Mouse (Mus musculus) intestine, embryonic 14.5 days (tissue): Measurements from ENCODE around the gene Galnt10. TPM values are rescaled to one million over a fixed set of nuclear protein-coding genes. Genes with fewer than 3 reads are reported as not detected.

Experiments
- ATAC-seq: fragments of 200-750 bp; cut with Nextera tagmentation; replicated peaks from 2 replicates; pipeline ENCODE4 v1.8.0; 2017; ENCODE audit warnings: low read depth, moderate number of reproducible peaks, moderate TSS enrichment, moderate library complexity; ENCODE audit not compliant: low FRiP score, low TSS enrichment
- DNase-seq: peaks from one replicate; pipeline ENCODE4 v3.0.0-alpha.2; 2018; ENCODE audit warnings: low spot score
- H3K27ac ChIP-seq: fragments of 300-500 bp; sonication (generic); 2 replicates; pipeline ENCODE4 v1.5.1; 2014; ENCODE audit warnings: low read depth, mild to moderate bottlenecking, control low read depth
- H3K27me3 ChIP-seq: fragments of 300-500 bp; sonication (generic); replicated peaks from 2 replicates; pipeline ENCODE4 v1.6.1; 2014; ENCODE audit warnings: low read length, control low read depth; ENCODE audit not compliant: control insufficient read depth, insufficient read depth
- H3K36me3 ChIP-seq: fragments of 300-500 bp; sonication (generic); 2 replicates; pipeline ENCODE4 v1.6.1; 2014; ENCODE audit warnings: low read length, control low read depth; ENCODE audit not compliant: control insufficient read depth, insufficient read depth
- H3K4me1 ChIP-seq: fragments of 300-500 bp; sonication (generic); replicated peaks from 2 replicates; pipeline ENCODE4 v1.6.1; 2014; ENCODE audit warnings: low read length, control low read depth, mixed read lengths; ENCODE audit not compliant: control insufficient read depth, insufficient read depth
- H3K4me2 ChIP-seq: fragments of 300-500 bp; sonication (generic); 2 replicates; pipeline ENCODE4 v1.6.1; 2014; ENCODE audit warnings: low read length
- H3K4me3 ChIP-seq: fragments of 300-500 bp; sonication (generic); 2 replicates; pipeline ENCODE4 v1.5.1; 2014; ENCODE audit warnings: low read depth, low read length, control low read depth, mixed read lengths
- H3K9ac ChIP-seq: fragments of 300-500 bp; sonication (generic); 2 replicates; pipeline ENCODE4 v1.6.1; 2014; ENCODE audit warnings: mild to moderate bottlenecking, low read length
- H3K9me3 ChIP-seq: fragments of 300-500 bp; sonication (generic); 2 replicates; pipeline ENCODE4 v1.6.1; 2016; ENCODE audit warnings: low read length, control low read depth; ENCODE audit not compliant: control insufficient read depth
- WGBS: fragments of 180-500 bp; shearing (Covaris S2); extraction: QIAGEN DNeasy Blood & Tissue Kit; methylation state at CpG from one replicate; pipeline ENCODE4 v1.1.7; 2014; 5-methylcytosine and 5-hydroxymethylcytosine counted together
- polyA plus RNA-seq: library from polyadenylated mRNA; unstranded; fragments of >200 nt; fragmentation: Nextera tagmentation; extraction: Ambion mirVana; gene quantifications from 2 replicates; pipeline ENCODE4 v1.2.1, GENCODE M21; 2014

Gene Galnt10
- polyA plus RNA-seq, 1 experiment from 2014 or later, result 12.5 TPM

DNA sequence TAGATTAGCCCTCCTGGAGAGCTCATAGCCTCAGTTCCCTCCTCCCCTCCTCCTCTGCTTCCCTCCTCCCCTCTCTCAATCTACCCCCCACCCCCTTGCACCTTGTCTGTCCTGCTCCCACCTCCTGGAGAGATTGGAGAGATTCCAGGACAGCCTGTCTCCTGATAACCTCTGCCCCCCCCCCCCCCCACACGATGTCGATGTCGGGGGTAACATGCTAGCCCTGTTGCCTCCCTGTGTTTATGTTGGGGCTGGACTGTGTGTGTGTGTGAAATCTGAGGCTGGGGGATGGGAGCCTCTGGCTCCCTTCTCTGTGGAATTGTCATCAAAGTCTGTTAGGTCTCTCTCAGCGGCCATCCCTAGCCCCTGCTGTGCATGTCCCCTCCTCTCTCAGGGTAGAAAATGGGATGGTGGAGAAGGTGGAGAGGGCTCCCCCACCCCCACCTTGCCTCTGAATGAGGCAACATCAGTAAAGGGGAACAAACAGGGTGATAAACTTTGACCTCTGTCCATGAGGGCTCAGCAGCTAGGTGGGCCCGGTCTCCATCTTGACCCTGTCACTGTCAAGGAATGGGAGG, 26.0 kb downstream of the Galnt10 start:
- no peaks in the 10 kb centered on the region for H3K36me3 ChIP-seq
- WGBS, result 14% methylated on average over 5 of the region's 5 CpGs

DNA sequence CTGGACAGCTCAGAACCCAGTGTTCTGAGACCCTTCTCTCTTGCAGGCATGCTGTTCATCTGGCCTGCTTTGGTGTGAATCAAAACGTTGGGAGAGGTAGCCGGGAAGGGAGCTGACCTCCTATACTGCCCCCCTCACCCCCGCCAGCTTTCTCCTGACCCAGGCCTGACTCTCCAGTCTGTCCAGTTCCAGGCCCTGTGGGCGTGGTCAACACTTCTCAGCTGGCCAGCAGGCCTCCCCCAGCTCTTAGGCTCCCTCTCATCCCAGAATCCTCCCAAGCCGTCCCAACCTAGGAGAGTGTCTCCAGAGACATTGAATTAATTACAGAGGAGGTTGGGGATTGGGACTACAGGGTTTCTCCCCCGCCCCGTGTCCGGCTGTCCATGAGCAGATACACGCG, 26.6 kb downstream of the Galnt10 start:
- 44% methylated on average over 10 of the region's 10 CpGs for WGBS
- Histone ChIP-seq H3K4me2 (no peak overlapping the region), H3K4me1 (peaks cover 27% of the 10 kb centered on the region), H3K4me3 (no peak overlapping the region), H3K9me3 (no peaks in the 10 kb centered on the region), H3K27ac (no peak overlapping the region), H3K9ac (no peak overlapping the region), H3K27me3 (no peaks in the 10 kb centered on the region), H3K36me3 (no peaks in the 10 kb centered on the region)
- DNase-seq, result no peak
- no peak for ATAC-seq

More for the DNA sequence above, 26.0 kb downstream of the Galnt10 start:
- ATAC-seq, result no peak
- Histone ChIP-seq H3K4me2 (no peak overlapping the region), H3K4me1 (peaks cover 27% of the 10 kb centered on the region), H3K27ac (no peak overlapping the region), H3K9ac (no peak overlapping the region), H3K9me3 (no peaks in the 10 kb centered on the region), H3K4me3 (no peak overlapping the region), H3K27me3 (no peaks in the 10 kb centered on the region)
- DNase-seq, result no peak

DNA sequence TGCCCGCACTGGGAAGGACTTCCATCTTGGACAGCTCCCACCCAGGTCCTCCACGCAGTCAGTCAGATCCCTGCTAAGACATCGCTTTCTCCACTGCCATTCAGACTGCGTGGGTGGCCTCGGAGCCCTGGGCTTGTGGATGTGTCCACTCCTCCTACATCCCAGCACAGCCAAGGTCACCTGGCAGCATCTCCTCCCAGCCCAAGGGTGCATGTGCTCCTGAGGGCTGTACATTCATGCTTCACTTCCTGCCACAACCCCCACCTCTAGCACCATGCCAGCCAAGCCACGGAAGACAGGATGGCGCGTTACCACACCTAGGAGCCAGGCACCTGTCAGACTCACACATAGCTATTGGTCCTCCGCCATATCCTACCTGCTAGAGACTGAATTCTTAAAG, 27.8 kb downstream of the Galnt10 start:
- H3K4me3 ChIP-seq, result no peak overlapping the region
- no peaks in the 10 kb centered on the region for H3K36me3 ChIP-seq
- H3K9ac ChIP-seq, result no peak overlapping the region
- no peaks in the 10 kb centered on the region for H3K9me3 ChIP-seq
- ATAC-seq (peak; percentile 16; the same call in 1 of the 2 replicates), DNase-seq (no peak)
- 81% methylated on average over 9 of the region's 9 CpGs for WGBS
- no peaks in the 10 kb centered on the region for H3K27me3 ChIP-seq
- H3K27ac ChIP-seq, result no peak overlapping the region
- H3K4me1 ChIP-seq, result peaks cover 31% of the 10 kb centered on the region
- no peak overlapping the region for H3K4me2 ChIP-seq

DNA sequence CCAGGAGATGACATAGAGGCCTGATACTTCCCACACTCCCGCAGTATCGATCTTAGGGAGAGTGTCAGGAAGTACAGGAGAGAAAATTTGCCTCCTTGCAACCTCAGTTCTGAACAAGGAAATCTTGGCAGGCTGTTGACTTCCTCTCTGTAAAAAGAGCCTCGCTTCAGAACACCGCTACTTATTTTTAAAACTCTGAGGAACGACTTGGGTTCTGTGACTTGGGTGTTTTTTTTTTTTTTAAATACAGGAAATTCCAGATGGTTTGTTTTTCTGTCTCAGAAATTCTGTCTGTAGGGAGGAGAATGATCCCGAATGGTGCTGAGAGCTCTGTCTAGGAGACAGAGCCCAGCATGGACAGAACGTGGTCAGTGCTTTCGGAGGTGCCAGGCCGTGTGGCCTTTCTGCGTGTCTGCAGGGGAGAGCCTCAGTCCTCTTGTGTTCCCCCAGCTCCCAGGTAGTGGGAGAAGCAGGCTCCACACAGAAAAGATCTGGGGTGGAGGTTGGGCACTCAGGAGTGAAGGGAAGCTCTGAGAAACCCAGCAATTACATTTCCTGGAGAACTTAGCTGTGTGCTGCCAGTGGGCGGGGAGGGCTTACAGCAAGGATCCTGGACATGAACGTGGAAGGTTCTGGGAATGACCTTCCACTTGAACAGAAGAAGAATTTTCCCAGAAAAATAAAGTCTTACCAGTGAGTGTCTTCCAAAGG, 28.9 kb downstream of the Galnt10 start:
- H3K4me2 ChIP-seq, result peak overlapping the region; percentile 26
- no peaks in the 10 kb centered on the region for H3K27me3 ChIP-seq
- peak overlapping the region; percentile 89 for H3K27ac ChIP-seq
- peaks cover 31% of the 10 kb centered on the region for H3K4me1 ChIP-seq
- no peak for ATAC-seq
- no peak for DNase-seq
- no peak overlapping the region for H3K4me3 ChIP-seq
- 30% methylated on average over 12 of the region's 12 CpGs for WGBS
- H3K9ac ChIP-seq, result no peak overlapping the region
- peaks cover 3% of the 10 kb centered on the region; the same call in 1 of the 2 replicates for H3K36me3 ChIP-seq
- no peaks in the 10 kb centered on the region for H3K9me3 ChIP-seq

DNA sequence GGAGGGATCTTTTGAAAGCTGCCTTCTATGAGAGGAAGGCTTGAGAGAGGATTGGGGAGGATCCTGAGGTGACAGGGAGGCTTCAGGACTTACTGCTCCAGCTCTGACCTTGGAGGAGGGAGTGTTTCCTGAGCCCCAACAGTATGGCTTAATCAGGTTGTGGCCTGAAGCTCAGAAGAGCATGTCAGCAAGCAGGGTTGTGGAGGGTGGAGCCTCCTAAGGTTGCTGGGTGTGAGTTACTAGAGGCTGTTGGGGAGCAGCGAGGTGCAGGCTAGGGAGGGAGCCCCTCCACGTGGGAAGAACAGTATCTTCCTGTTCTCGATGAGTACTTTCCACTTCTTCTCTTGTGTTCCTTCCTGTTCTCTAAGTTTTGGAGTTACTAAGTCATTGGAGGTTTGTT, 32.0 kb downstream of the Galnt10 start:
- H3K27ac ChIP-seq, result no peak overlapping the region

DNA sequence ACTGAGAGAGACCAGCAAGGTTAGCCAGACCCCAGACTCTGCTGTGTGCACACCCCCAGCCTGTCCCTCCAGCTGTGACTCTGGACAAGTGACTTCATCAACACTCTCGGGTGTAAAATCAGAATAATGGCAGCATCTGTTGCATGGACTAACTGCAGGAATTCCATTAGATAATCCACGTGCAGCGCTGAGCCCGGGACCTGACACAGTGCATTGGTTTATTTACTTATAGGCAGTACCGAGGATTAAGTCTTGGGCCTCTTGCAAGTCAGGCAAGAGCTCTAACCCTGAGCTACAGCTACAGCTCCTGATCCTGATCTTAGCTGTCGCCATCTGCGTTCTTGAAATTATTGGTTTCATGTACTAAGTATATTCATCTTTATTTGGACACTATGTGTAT, 37.3 kb downstream of the Galnt10 start:
- Histone ChIP-seq H3K9ac (no peak overlapping the region), H3K36me3 (peaks cover 3% of the 10 kb centered on the region; the same call in 1 of the 2 replicates), H3K27ac (no peak overlapping the region), H3K9me3 (no peaks in the 10 kb centered on the region), H3K4me1 (peaks cover 26% of the 10 kb centered on the region), H3K4me3 (no peak overlapping the region), H3K27me3 (no peaks in the 10 kb centered on the region), H3K4me2 (no peak overlapping the region)
- no peak; the same call in 1 of the 2 replicates for ATAC-seq
- 16% methylated on average over 7 of the region's 7 CpGs for WGBS
- no peak for DNase-seq

More for the DNA sequence above, 32.0 kb downstream of the Galnt10 start:
- DNase-seq, result no peak
- ATAC-seq, result no peak
- peaks cover 23% of the 10 kb centered on the region for H3K4me1 ChIP-seq
- H3K9me3 ChIP-seq, result no peaks in the 10 kb centered on the region
- H3K9ac ChIP-seq, result no peak overlapping the region
- WGBS, result 45% methylated on average over 3 of the region's 3 CpGs
- H3K27me3 ChIP-seq, result no peaks in the 10 kb centered on the region
- H3K4me3 ChIP-seq, result no peak overlapping the region
- H3K36me3 ChIP-seq, result peaks cover 3% of the 10 kb centered on the region; the same call in 1 of the 2 replicates
- H3K4me2 ChIP-seq, result no peak overlapping the region

DNA sequence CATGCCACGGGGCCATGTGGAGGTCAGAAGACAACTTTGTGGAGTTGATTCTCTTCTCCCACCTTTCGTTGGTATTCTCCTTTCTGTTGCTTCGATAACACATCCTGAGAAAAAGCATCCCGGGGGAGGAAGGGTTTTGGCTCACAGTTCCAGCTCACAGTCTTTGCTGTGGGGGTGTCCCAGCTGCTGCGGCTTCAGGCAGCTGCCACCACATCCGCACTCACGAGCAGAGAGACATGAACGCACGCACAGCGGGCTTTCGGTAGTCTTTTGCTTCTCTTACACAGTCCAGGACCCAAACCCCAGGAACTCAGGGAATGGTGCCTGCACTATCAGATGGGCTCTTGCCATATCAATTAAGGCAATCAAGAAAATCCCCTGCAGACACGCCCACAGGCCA, 37.9 kb downstream of the Galnt10 start:
- ATAC-seq, result no peak
- H3K36me3 ChIP-seq, result peaks cover 2% of the 10 kb centered on the region; the same call in 1 of the 2 replicates

GRCm38 (mm10) chr11:57683931-57684330, 38.7 kb downstream of the Galnt10 start:
- no peak for ATAC-seq
- Histone ChIP-seq H3K4me2 (no peak overlapping the region), H3K4me1 (peaks cover 36% of the 10 kb centered on the region)

More for the DNA sequence above, 37.9 kb downstream of the Galnt10 start:
- H3K4me3 ChIP-seq, result no peak overlapping the region
- H3K4me1 ChIP-seq, result peaks cover 30% of the 10 kb centered on the region
- H3K9ac ChIP-seq, result no peak overlapping the region
- 43% methylated on average over 12 of the region's 12 CpGs for WGBS
- H3K4me2 ChIP-seq, result no peak overlapping the region
- H3K9me3 ChIP-seq, result no peaks in the 10 kb centered on the region
- DNase-seq, result no peak
- H3K27me3 ChIP-seq, result no peaks in the 10 kb centered on the region
- H3K27ac ChIP-seq, result no peak overlapping the region

DNA sequence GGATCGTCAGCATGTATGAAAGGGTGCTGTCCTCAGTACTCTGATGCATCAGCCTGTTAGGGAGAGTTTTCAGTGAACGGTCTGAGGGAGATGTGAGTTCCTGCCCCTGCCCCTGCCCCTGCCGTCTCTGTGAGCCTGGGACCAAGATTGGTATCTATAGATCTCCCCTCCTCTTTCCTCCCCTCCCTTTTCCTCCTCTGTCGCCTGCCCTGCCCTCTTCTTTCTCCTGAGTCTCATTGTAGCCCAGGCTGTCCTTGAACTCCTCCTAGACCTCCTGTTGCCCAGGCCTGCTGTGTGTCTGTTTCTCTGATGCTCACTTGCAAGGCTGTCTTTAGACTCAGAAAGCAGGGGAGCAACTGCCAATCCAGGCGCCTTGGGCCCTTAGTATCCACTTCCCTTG, 39.6 kb downstream of the Galnt10 start:
- no peak for DNase-seq
- peaks cover 36% of the 10 kb centered on the region for H3K4me1 ChIP-seq
- no peak overlapping the region for H3K27ac ChIP-seq
- no peak for ATAC-seq
- no peak overlapping the region for H3K4me3 ChIP-seq
- H3K9ac ChIP-seq, result no peak overlapping the region
- no peaks in the 10 kb centered on the region for H3K36me3 ChIP-seq
- H3K4me2 ChIP-seq, result no peak overlapping the region
- H3K27me3 ChIP-seq, result no peaks in the 10 kb centered on the region
- H3K9me3 ChIP-seq, result no peaks in the 10 kb centered on the region
- 36% methylated on average over 5 of the region's 5 CpGs for WGBS

More at GRCm38 (mm10) chr11:57683931-57684330, 38.7 kb downstream of the Galnt10 start:
- no peaks in the 10 kb centered on the region for H3K27me3 ChIP-seq
- 19% methylated on average over 8 of the region's 8 CpGs for WGBS
- no peak overlapping the region for H3K27ac ChIP-seq
- no peak overlapping the region for H3K9ac ChIP-seq
- H3K36me3 ChIP-seq, result no peaks in the 10 kb centered on the region
- H3K9me3 ChIP-seq, result no peaks in the 10 kb centered on the region
- H3K4me3 ChIP-seq, result no peak overlapping the region
- DNase-seq, result no peak
